Mouse (Mus musculus): Measurements from ENCODE around the gene Fam126b.

DNA sequence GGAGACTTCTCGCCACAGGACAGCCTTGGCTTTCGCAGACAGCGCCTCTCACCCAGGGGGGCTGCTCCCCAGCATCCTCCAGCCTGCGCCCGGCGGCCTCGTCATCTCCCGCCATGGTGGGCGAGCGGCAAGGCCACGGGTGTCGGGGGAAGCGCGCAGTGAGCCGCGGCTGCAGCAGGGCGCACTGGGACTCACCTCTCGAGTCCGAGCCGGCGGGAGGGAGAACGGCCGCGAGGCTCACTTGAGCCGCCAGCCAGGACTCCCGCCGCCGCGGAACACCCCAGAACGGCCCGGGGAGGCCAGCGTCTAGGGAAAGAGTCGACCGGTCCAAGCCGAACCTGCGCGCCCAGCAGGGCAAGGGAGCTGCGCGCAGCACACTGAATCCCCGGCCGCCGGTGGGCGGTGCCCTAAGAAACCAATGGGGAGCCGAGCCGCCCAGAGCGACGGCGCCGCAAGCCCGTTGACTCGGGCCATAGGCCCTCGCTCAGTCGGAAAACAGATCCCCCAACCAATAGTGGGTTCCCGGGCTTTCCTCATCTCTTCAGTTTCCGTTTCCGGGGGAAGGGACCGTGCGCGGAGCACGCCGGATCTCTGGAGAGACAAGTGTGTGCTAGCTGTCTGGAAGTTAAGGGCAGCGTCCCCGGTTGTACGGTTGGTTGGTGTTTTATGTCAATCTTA is 81.4 kb downstream of the Fam126b start, which contains the start of gene Orc2:
- TF ChIP-seq GATA1 (IDR thresholded peaks at IDR 0.05; ENCODE audit: borderline replicate concordance, low read length) = no peak
- 0 out of 2 replicates have a peak, but pooled peaks have one; percentile 46 for TF ChIP-seq FLI1 (IDR thresholded peaks at IDR 0.05; ENCODE audit: low read length)

All from megakaryocyte, embryonic 14.5 days (primary cell).